Mouse (Mus musculus) MEL (cell line): ENCODE results near the gene Rab22a.
"Not testable (repeated sequence)": the region's sequence is repeated elsewhere in the genome, so short reads cannot be mapped to it uniquely, and the experiment has no call there.

Experiments
- EP300 ChIP-seq, 2 experiments: IDR thresholded peaks; 2 replicates each; pipeline ENCODE4 v1.6.1; 2011; ENCODE audit warnings: improper control_type of control experiment in 2 of 2, low read length in 2 of 2, low read depth in 1 of 2, mild to moderate bottlenecking in 1 of 2
- NRF1 ChIP-seq: IDR thresholded peaks from 2 replicates; pipeline ENCODE4 v1.6.1; 2014; ENCODE audit warnings: low read depth, mild to moderate bottlenecking, inconsistent platforms, low read length, improper control_type of control experiment, moderate library complexity; ENCODE audit not compliant: poor library complexity, insufficient read depth, severe bottlenecking

DNA sequence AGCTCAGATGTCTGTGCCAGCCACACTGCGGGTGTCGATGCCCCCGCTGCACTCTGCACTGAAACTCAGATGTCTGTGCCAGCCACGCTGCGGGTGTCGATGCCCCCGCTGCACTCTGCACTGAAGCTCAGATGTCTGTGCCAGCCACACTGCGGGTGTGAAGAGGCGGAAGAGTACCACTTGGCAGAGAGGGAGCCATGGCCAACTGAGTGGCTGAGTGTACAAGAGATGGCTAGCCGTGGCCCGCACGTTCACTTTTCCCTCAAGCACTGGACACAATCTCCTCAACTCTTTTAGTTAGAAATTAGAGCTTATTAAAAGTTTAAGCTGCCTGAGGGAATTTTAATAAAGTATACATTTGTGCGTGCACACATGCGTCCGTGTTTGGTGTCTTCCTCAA, 25.5 kb upstream of the Rab22a start:
- TF ChIP-seq EP300 (IDR thresholded peaks at IDR 0.05; ENCODE audit: low read depth in 1 of 2, low read length in 2 of 2); NRF1: not testable (repeated sequence)
